Mouse (Mus musculus) frontal cortex, postnatal 25 days (tissue): Measurements from ENCODE around the gene Gm21317.
"Not testable (repeated sequence)": the region's sequence is repeated elsewhere in the genome, so short reads cannot be mapped to it uniquely, and the experiment has no call there.

Experiments used
- DNase-seq, 2 experiments: peaks; one replicate each; pipeline ENCODE4 v3.0.0; 2022; ENCODE audit warnings: low spot score in 2 of 2

Gene Gm21317

DNA sequence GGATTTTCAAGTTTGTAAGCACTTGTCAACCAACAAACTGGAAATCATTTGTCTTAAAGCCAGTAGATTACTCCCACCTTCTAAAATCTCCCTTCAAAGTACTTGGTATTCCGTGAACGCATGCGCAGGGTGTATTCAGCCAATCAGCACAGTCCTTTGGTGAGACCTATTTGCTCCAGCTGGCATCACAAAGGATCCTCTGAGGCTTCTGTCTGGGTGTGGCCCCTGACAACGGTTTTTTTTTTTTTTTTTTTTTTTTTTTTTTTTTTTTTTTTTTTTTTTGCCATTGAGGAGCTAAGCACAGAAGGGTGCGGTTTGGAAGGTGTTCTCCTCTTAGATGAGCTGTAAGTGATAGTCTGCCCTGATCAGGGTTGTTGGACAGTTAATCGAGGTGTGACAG lies at the start of gene Gm21317:
Gene Gm21317 (plus strand): TSS at position 301 of the 400 bp plus-strand sequence.
- DNase-seq, result not testable (repeated sequence)
